Mouse (Mus musculus) heart, postnatal 0 days (tissue): ENCODE data around the gene Arhgef2. TPM values are rescaled to one million over a fixed set of nuclear protein-coding genes. Genes with fewer than 3 reads are reported as not detected.

Experiments used
- ATAC-seq: fragments of 200-750 bp; cut with Nextera tagmentation; 2 replicates; pipeline ENCODE4 v1.8.0; 2017; ENCODE audit warnings: low read depth, moderate number of reproducible peaks, moderate library complexity; ENCODE audit not compliant: insufficient read depth
- DNase-seq: peaks from one replicate; pipeline ENCODE4 v3.0.0-alpha.2; 2016; ENCODE audit warnings: low spot score
- H3K27ac ChIP-seq: fragments of 300-500 bp; sonication (generic); 2 replicates; pipeline ENCODE4 v1.5.1; 2014; ENCODE audit warnings: low read depth, mild to moderate bottlenecking
- H3K27me3 ChIP-seq: fragments of 300-500 bp; sonication (generic); 2 replicates; pipeline ENCODE4 v1.6.1; 2014; ENCODE audit warnings: low read length, mixed read lengths; ENCODE audit not compliant: control insufficient read depth, insufficient read depth
- H3K36me3 ChIP-seq: fragments of 300-500 bp; sonication (generic); replicated peaks from 2 replicates; pipeline ENCODE4 v1.6.1; 2014; ENCODE audit warnings: low read length, mixed read lengths; ENCODE audit not compliant: control insufficient read depth, insufficient read depth
- H3K4me1 ChIP-seq: fragments of 300-500 bp; sonication (generic); 2 replicates; pipeline ENCODE4 v1.6.1; 2014; ENCODE audit warnings: antibody characterized with exemption; ENCODE audit not compliant: control insufficient read depth, insufficient read depth
- H3K4me2 ChIP-seq: fragments of 300-500 bp; sonication (generic); 2 replicates; pipeline ENCODE4 v1.6.1; 2014; ENCODE audit warnings: low read depth, mild to moderate bottlenecking, low read length, moderate library complexity
- H3K4me3 ChIP-seq: fragments of 300-500 bp; sonication (generic); 2 replicates; pipeline ENCODE4 v1.5.1; 2014; ENCODE audit warnings: low read depth, low read length
- H3K9ac ChIP-seq: fragments of 300-500 bp; sonication (generic); replicated peaks from 2 replicates; pipeline ENCODE4 v1.6.1; 2014; ENCODE audit warnings: low read depth, low read length, mixed read lengths
- H3K9me3 ChIP-seq: fragments of 300-500 bp; sonication (generic); replicated peaks from 2 replicates; pipeline ENCODE4 v1.6.1; 2016; ENCODE audit warnings: low read length; ENCODE audit not compliant: control insufficient read depth
- CTCF ChIP-seq: IDR thresholded peaks from 2 replicates; pipeline ENCODE4 v1.5.1; 2016; ENCODE audit warnings: antibody characterized with exemption, control low read depth, low read depth
- EP300 ChIP-seq: IDR thresholded peaks from 2 replicates; pipeline ENCODE4 v1.6.1; 2016; ENCODE audit warnings: antibody characterized with exemption, low read depth
- WGBS: fragments of 180-500 bp; shearing (Covaris S2); extraction: QIAGEN DNeasy Blood & Tissue Kit; methylation state at CpG from one replicate; pipeline ENCODE4 v1.1.7; 2014; 5-methylcytosine and 5-hydroxymethylcytosine counted together
- polyA plus RNA-seq: library from polyadenylated mRNA; unstranded; fragments of >200 nt; fragmentation: Nextera tagmentation; extraction: Ambion mirVana; gene quantifications from 2 replicates; pipeline ENCODE4 v1.2.1, GENCODE M21; 2015
- total RNA-seq: library from RNA; depleted of rRNA; stranded (reverse); fragments of >200 nt; gene quantifications from 2 replicates; pipeline ENCODE4 v1.2.3, GENCODE M21; 2014; ENCODE audit warnings: low replicate concordance

Gene Arhgef2
- total and polyA plus RNA-seq, 2 experiments from 2014 or later = 56.1 to 146 TPM

DNA sequence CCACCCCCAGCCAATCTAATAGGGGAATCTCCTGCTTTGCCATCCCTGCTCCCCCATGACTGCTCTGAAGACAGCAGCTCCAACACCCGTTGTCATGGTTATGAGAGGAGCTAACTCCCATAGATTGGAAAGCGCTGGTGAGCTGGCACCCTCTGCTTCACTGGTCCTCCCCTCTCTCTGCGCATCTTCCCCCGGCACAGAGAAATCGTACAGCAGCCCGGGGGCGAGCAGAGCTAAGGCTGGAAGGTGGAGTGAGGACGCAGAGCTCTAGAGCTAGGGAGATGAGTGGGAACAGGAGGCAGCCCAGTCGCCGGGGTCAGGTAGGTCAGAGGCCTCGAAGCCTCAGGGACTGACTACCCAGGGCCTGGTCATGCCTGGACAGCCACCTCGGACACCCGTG lies 23.5 kb downstream of the Arhgef2 start:
- DNase-seq = no peak
- no peak overlapping the region for H3K4me2 ChIP-seq
- peaks cover 56% of the 10 kb centered on the region for H3K36me3 ChIP-seq
- no peak for ATAC-seq
- H3K9me3 ChIP-seq = no peaks in the 10 kb centered on the region
- H3K27me3 ChIP-seq = no peaks in the 10 kb centered on the region
- H3K4me3 ChIP-seq = no peak overlapping the region
- H3K27ac ChIP-seq = peak overlapping the region; percentile 71
- H3K9ac ChIP-seq = no peak overlapping the region
- peaks cover 70% of the 10 kb centered on the region for H3K4me1 ChIP-seq
- no peak for TF ChIP-seq EP300
- 57% methylated on average over 13 of the region's 13 CpGs for WGBS

DNA sequence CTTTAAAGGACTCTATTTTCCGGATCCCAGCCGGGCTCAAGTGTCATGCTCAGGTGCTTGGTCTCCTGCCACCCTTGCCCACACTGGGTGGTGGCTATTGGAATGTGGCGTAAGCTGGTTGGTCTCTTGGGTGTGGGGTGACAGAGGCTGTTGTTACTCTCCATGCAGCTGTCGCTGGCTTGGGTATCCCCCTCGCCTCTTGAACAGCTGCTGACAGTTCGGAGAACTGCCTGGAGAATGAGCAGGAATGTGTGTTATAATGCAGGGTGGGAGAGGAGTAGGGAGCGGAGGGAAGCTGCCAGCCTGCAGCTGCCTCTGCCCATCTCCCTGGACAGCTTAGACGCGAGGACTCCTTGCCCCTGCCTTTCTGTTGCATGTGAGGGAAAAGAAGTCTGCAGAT lies 24.3 kb downstream of the Arhgef2 start:
- Histone ChIP-seq H3K27ac (peak overlapping the region; percentile 71), H3K4me1 (peaks cover 63% of the 10 kb centered on the region), H3K9ac (no peak overlapping the region), H3K4me3 (no peak overlapping the region), H3K36me3 (peaks cover 63% of the 10 kb centered on the region), H3K4me2 (no peak overlapping the region), H3K9me3 (no peaks in the 10 kb centered on the region), H3K27me3 (no peaks in the 10 kb centered on the region)
- ATAC-seq (peak; percentile 68), DNase-seq (peak; percentile 58)
- 31% methylated on average over 9 of the region's 9 CpGs for WGBS
- TF ChIP-seq CTCF (no peak), EP300 (no peak)

DNA sequence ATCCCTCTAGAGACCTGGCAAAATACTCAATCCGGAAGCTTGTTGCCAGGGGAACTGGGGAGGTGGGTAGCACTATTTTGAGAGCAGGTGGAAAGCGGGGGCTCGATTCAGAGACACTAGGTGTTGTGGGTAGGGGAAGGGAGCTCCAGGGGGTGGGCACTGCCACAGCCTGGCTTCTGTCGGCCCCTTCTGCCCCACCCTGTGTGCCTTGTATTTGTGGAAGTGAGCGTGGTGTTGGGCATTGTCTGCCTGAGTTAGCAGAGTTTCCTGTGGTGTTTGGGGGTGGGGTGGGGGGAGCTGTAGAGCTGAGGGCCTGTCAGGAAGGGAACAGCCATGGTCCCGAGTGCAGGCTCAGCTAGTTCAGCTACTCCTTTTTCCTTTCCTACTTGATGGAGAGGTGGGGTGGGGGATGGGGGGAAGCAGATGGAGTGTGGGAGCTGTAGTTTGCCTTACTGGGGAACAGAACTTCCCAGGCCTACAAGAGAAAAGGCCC lies 25.1 kb downstream of the Arhgef2 start:
- peaks cover 72% of the 10 kb centered on the region for H3K36me3 ChIP-seq
- H3K9me3 ChIP-seq = no peaks in the 10 kb centered on the region
- no peak overlapping the region for H3K4me3 ChIP-seq
- H3K27ac ChIP-seq = peak overlapping the region; percentile 71
- H3K4me2 ChIP-seq = peak overlapping the region; percentile 12; the same call in 1 of the 2 replicates
- H3K27me3 ChIP-seq = no peaks in the 10 kb centered on the region
- 35% methylated on average over 6 of the region's 6 CpGs for WGBS
- ATAC-seq = peak; percentile 61
- DNase-seq = peak; percentile 57
- peaks cover 56% of the 10 kb centered on the region for H3K4me1 ChIP-seq
- TF ChIP-seq CTCF = no peak
- peak; percentile 72 for TF ChIP-seq EP300
- H3K9ac ChIP-seq = no peak overlapping the region

DNA sequence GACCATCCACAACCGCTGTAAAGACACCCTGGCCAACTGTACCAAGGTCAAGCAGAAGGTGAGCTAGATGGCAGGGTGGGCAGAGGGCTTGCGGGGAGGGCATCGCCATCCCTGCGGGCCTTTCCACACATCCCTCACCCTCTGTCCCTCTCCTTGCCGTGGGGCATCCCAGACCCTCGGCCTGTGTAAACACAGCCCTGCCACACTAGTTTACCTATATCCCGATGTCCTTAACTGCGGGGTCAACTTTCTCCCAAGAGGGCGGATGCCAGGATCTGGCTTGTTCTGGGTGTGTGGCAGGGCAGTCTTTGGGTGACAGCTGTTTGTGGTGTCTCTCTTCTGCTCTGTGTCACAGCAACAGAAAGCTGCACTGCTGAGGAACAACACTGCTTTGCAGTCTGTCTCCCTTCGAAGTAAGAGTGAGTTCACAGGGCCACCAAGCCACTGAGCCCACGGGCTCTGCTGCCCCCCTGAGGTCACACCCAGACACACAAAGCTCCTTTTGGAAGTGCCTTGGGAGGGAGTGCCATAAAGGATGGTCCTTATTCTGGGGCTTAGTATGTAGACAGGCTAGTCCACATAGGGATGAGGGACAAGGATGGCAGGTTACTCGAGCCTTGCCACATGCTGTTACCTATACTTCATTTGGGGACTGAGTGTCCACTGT lies 26.3 kb downstream of the Arhgef2 start:
- Histone ChIP-seq H3K36me3 (peaks cover 84% of the 10 kb centered on the region), H3K27me3 (no peaks in the 10 kb centered on the region), H3K4me2 (no peak overlapping the region), H3K27ac (peak overlapping the region; percentile 41), H3K9ac (no peak overlapping the region), H3K4me1 (peaks cover 54% of the 10 kb centered on the region), H3K4me3 (no peak overlapping the region), H3K9me3 (no peaks in the 10 kb centered on the region)
- DNase-seq = peak; percentile 78
- ATAC-seq = peak; percentile 39; the same call in 1 of the 2 replicates
- 60% methylated on average over 12 of the region's 12 CpGs for WGBS
- TF ChIP-seq EP300 (no peak), CTCF (peak; percentile 80)

DNA sequence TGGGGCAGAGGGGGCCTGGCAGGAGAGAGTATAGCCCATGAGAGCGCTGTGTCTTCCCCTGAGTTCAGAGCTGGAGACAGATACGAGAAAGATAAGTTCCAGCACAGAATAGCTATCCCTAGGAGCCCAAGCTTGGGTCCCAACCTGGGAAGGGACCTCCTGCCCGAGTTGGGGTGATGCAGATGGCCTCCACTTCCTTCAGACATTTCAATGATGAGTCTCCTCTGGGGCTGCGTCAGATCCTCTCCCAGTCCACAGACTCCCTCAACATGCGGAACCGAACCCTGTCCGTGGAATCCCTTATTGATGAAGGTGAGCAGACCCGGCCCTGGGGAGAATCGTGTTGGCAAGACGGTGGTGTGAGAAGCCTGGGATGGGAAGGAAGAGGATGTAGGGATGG lies 27.3 kb downstream of the Arhgef2 start:
- Histone ChIP-seq H3K9ac (no peak overlapping the region), H3K27me3 (no peaks in the 10 kb centered on the region), H3K9me3 (no peaks in the 10 kb centered on the region), H3K4me1 (peaks cover 46% of the 10 kb centered on the region), H3K27ac (no peak overlapping the region), H3K4me3 (no peak overlapping the region), H3K4me2 (no peak overlapping the region), H3K36me3 (peaks cover 92% of the 10 kb centered on the region)
- ATAC-seq (no peak), DNase-seq (no peak)
- no peak for TF ChIP-seq EP300
- TF ChIP-seq CTCF = no peak
- 82% methylated on average over 10 of the region's 10 CpGs for WGBS
